26 mouse cellular contexts compared by ENCODE assay signal in genomic region chr17:67016501-67016900, GRCm38 (mm10).
A peak's percentile ranks its signal among the peaks of the same experiment; 100 is the strongest.
DNase-seq lines count a peak whose midpoint lies in the region; ATAC-seq lines count a peak whose summit lies in the region.
"Had no signal": no experiment of that assay in that cellular context is flagged by ENCODE, and none has a peak within 500 bp of the region (broad histone marks: within the 10 kb centered on the region; RNA-seq: fewer than 3 reads in every experiment).

No protein-coding gene starts in this region.

- 0 out of 2 replicates have a peak, but pooled peaks cover 3% of the 10 kb centered on the region for H3K4me1 ChIP-seq in kidney, embryonic 16.5 days (ENCODE audit: insufficient read depth, low read length)
- H3K4me1 ChIP-seq in lung, embryonic 15.5 days: peaks cover 24% of the 10 kb centered on the region; the same call in 1 of the 2 replicates
- peaks cover 6% of the 10 kb centered on the region; the same call in 1 of the 2 replicates for H3K4me1 ChIP-seq in lung, embryonic 16.5 days (replicated peaks; ENCODE audit: control insufficient read depth, insufficient read depth, low read length)
- peaks cover 20% of the 10 kb centered on the region for H3K4me1 ChIP-seq in forebrain, embryonic 15.5 days

- H3K4me3 ChIP-seq in kidney, embryonic 16.5 days (ENCODE audit: low read length): no peak overlapping the region
- H3K4me3 ChIP-seq in lung, embryonic 15.5 days: no peak overlapping the region
- H3K4me3 ChIP-seq in lung, embryonic 16.5 days (ENCODE audit: low read length): no peak overlapping the region
- H3K4me3 ChIP-seq in forebrain, embryonic 15.5 days: no peak overlapping the region
- H3K4me3 ChIP-seq: embryonic facial prominence, embryonic 12.5 days; embryonic facial prominence, embryonic 15.5 days; heart, embryonic 12.5 days; heart, embryonic 15.5 days; hindbrain, embryonic 10.5 days; hindbrain, embryonic 13.5 days had no signal

- H3K36me3 ChIP-seq in kidney, embryonic 16.5 days (ENCODE audit: insufficient read depth, low read length): no peaks in the 10 kb centered on the region
- no peaks in the 10 kb centered on the region for H3K36me3 ChIP-seq in lung, embryonic 15.5 days
- H3K36me3 ChIP-seq in lung, embryonic 16.5 days (ENCODE audit: control insufficient read depth, insufficient read depth, low read length): no peaks in the 10 kb centered on the region
- no peaks in the 10 kb centered on the region for H3K36me3 ChIP-seq in forebrain, embryonic 15.5 days
- H3K36me3 ChIP-seq: embryonic facial prominence, embryonic 12.5 days; embryonic facial prominence, embryonic 15.5 days; heart, embryonic 12.5 days; heart, embryonic 15.5 days; hindbrain, embryonic 10.5 days; hindbrain, embryonic 13.5 days had no signal

- WGBS in kidney, embryonic 16.5 days: 58% methylated on average over 6 of the region's 6 CpGs
- WGBS in lung, embryonic 15.5 days: 49% methylated on average over 6 of the region's 6 CpGs
- 47% methylated on average over 6 of the region's 6 CpGs for WGBS in lung, embryonic 16.5 days
- WGBS in forebrain, embryonic 15.5 days: 70% methylated on average over 6 of the region's 6 CpGs

- no peaks in the 10 kb centered on the region for H3K27me3 ChIP-seq in kidney, embryonic 16.5 days (ENCODE audit: insufficient read depth, low read length)
- H3K27me3 ChIP-seq in lung, embryonic 15.5 days: no peaks in the 10 kb centered on the region
- no peaks in the 10 kb centered on the region for H3K27me3 ChIP-seq in lung, embryonic 16.5 days (ENCODE audit: control insufficient read depth, insufficient read depth, low read depth, low read length)
- no peaks in the 10 kb centered on the region for H3K27me3 ChIP-seq in forebrain, embryonic 15.5 days
- H3K27me3 ChIP-seq: embryonic facial prominence, embryonic 12.5 days; embryonic facial prominence, embryonic 15.5 days; heart, embryonic 12.5 days; heart, embryonic 15.5 days; hindbrain, embryonic 13.5 days had no signal

- ATAC-seq in kidney, embryonic 16.5 days (ENCODE audit: low FRiP score, low TSS enrichment): no peak
- peak; percentile 27; the same call in 1 of the 2 replicates for ATAC-seq in lung, embryonic 15.5 days (ENCODE audit: borderline replicate concordance, extremely low read depth, low FRiP score, low TSS enrichment)
- peak; percentile 82 for ATAC-seq in lung, embryonic 16.5 days (ENCODE audit: low read depth)
- ATAC-seq in forebrain, embryonic 15.5 days (replicated peaks): no peak
- ATAC-seq: CD4-positive, CD25-positive, alpha-beta regulatory T cell, adult 4 months; forebrain, embryonic 14.5 days; hindbrain, embryonic 16.5 days had no signal

- no peak overlapping the region for H3K27ac ChIP-seq in kidney, embryonic 16.5 days (ENCODE audit: low read length)
- peak overlapping the region; percentile 61 for H3K27ac ChIP-seq in lung, embryonic 15.5 days
- H3K27ac ChIP-seq in lung, embryonic 16.5 days (ENCODE audit: low read length): peak overlapping the region; percentile 55
- H3K27ac ChIP-seq in forebrain, embryonic 15.5 days (replicated peaks): no peak overlapping the region
- H3K27ac ChIP-seq: embryonic facial prominence, embryonic 12.5 days; embryonic facial prominence, embryonic 15.5 days; heart, embryonic 15.5 days; hindbrain, embryonic 10.5 days; hindbrain, embryonic 13.5 days had no signal

- peak; percentile 6 to 11 for DNase-seq in kidney, postnatal 4 days
- DNase-seq in lung, postnatal 25 days (ENCODE audit: low spot score): peak; percentile 12
- DNase-seq in layer of hippocampus, postnatal 36 days: no peak
- DNase-seq: adrenal gland, adult 2 months; adrenal gland, postnatal 14 days; cerebellum, adult 11 months; cerebellum, adult 2 months; cerebellum, adult 9-11 months; cerebellum, postnatal 25 days; gastrocnemius, postnatal 10 days; gastrocnemius, postnatal 36 days; heart, postnatal 10 days; heart, postnatal 36 days had no signal

- no peak overlapping the region for H3K4me2 ChIP-seq in kidney, embryonic 16.5 days (replicated peaks; ENCODE audit: low read depth, low read length)
- H3K4me2 ChIP-seq in lung, embryonic 15.5 days: no peak overlapping the region
- no peak overlapping the region for H3K4me2 ChIP-seq in lung, embryonic 16.5 days (ENCODE audit: low read depth, low read length)
- no peak overlapping the region for H3K4me2 ChIP-seq in forebrain, embryonic 15.5 days (replicated peaks)
- H3K4me2 ChIP-seq: embryonic facial prominence, embryonic 12.5 days; embryonic facial prominence, embryonic 15.5 days; heart, embryonic 12.5 days; heart, embryonic 15.5 days; hindbrain, embryonic 13.5 days had no signal

- no peaks in the 10 kb centered on the region for H3K9me3 ChIP-seq in kidney, embryonic 16.5 days (ENCODE audit: low read length)
- H3K9me3 ChIP-seq in lung, embryonic 15.5 days: no peaks in the 10 kb centered on the region
- no peaks in the 10 kb centered on the region for H3K9me3 ChIP-seq in lung, embryonic 16.5 days (ENCODE audit: control insufficient read depth, low read length)
- H3K9me3 ChIP-seq in forebrain, embryonic 15.5 days: no peaks in the 10 kb centered on the region
- H3K9me3 ChIP-seq: embryonic facial prominence, embryonic 12.5 days; embryonic facial prominence, embryonic 15.5 days; heart, embryonic 12.5 days; heart, embryonic 15.5 days; hindbrain, embryonic 10.5 days; hindbrain, embryonic 13.5 days had no signal

- H3K9ac ChIP-seq in kidney, embryonic 16.5 days (replicated peaks; ENCODE audit: low read length): no peak overlapping the region
- no peak overlapping the region for H3K9ac ChIP-seq in lung, embryonic 15.5 days
- no peak overlapping the region for H3K9ac ChIP-seq in lung, embryonic 16.5 days (ENCODE audit: low read length)
- no peak overlapping the region for H3K9ac ChIP-seq in forebrain, embryonic 15.5 days (replicated peaks)
- H3K9ac ChIP-seq: embryonic facial prominence, embryonic 12.5 days; embryonic facial prominence, embryonic 15.5 days; heart, embryonic 12.5 days; heart, embryonic 15.5 days; hindbrain, embryonic 13.5 days had no signal

Comparison
In these comparisons a context has a peak if more than half of its experiments do, and no peak if none do; other contexts are left out.
1. DNase-seq: peak in kidney, postnatal 4 days (2 of 2) and lung, postnatal 25 days (single experiment); none in layer of hippocampus, postnatal 36 days (0 of 2).
2. ATAC-seq: peak in lung, embryonic 15.5 days (single experiment) and lung, embryonic 16.5 days (single experiment); none in kidney, embryonic 16.5 days (single experiment) and forebrain, embryonic 15.5 days (single experiment).
3. H3K27ac ChIP-seq: peak in lung, embryonic 15.5 days (single experiment) and lung, embryonic 16.5 days (single experiment); none in kidney, embryonic 16.5 days (single experiment) and forebrain, embryonic 15.5 days (single experiment).